Mouse (Mus musculus) hindbrain, embryonic 10.5 days (tissue): ENCODE data around the gene Krt81. TPM values are rescaled to one million over a fixed set of nuclear protein-coding genes. Genes with fewer than 3 reads are reported as not detected.

Experiments used
- DNase-seq: peaks from one replicate; pipeline ENCODE4 v3.0.0-alpha.2; 2017; ENCODE audit warnings: low spot score
- H3K27ac ChIP-seq: fragments of 300-500 bp; sonication (generic); 2 replicates; pipeline ENCODE4 v1.5.1; 2016; ENCODE audit warnings: mild to moderate bottlenecking, moderate library complexity
- H3K27me3 ChIP-seq: fragments of 300-500 bp; sonication (generic); 2 replicates; pipeline ENCODE4 v1.6.1; 2016; ENCODE audit warnings: mild to moderate bottlenecking; ENCODE audit not compliant: poor library complexity, insufficient read depth, severe bottlenecking
- H3K36me3 ChIP-seq: fragments of 300-500 bp; sonication (generic); 2 replicates; pipeline ENCODE4 v1.6.1; 2016; ENCODE audit warnings: mild to moderate bottlenecking, moderate library complexity
- H3K4me1 ChIP-seq: fragments of 300-500 bp; sonication (generic); replicated peaks from 2 replicates; pipeline ENCODE4 v1.6.1; 2016; ENCODE audit warnings: mild to moderate bottlenecking
- H3K4me3 ChIP-seq: fragments of 300-500 bp; sonication (generic); 2 replicates; pipeline ENCODE4 v1.5.1; 2016; ENCODE audit warnings: mild to moderate bottlenecking, moderate library complexity
- H3K9me3 ChIP-seq: fragments of 300-500 bp; sonication (generic); 2 replicates; pipeline ENCODE4 v1.6.1; 2016; ENCODE audit warnings: mild to moderate bottlenecking, moderate library complexity
- WGBS: fragments of 180-500 bp; shearing (Covaris S2); methylation state at CpG from one replicate; pipeline ENCODE4 v1.1.7; 2016; 5-methylcytosine and 5-hydroxymethylcytosine counted together
- polyA plus RNA-seq: library from polyadenylated mRNA; unstranded; fragments of >200 nt; fragmentation: Nextera tagmentation; extraction: Ambion mirVana; gene quantifications from 2 replicates; pipeline ENCODE4 v1.2.1, GENCODE M21; 2016

Krt81 gene
- polyA plus RNA-seq, 1 experiment from 2014 or later = not detected

DNA sequence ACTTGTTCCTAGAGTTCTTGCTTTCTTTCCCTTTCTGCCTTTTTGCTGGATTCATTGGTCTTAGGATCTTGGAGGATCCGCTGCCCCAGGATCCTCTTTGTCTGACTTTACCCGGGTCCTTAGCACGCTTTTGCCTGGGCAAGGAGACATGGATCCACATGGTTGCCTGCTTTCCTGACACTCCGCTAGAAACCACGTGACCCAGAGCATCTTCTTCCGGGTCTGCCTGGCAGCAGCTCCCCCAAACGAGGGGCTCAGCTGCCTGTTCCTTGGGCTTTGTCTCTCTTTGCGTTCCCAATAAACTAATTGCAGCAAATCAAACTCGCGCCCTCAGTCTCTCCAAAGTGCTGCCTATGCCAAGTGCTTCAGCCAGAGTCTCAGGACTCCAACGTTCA lies 16.1 kb upstream of the Krt81 start:
- WGBS = 37% methylated on average over 11 of the region's 11 CpGs
- Histone ChIP-seq H3K27me3 (peaks cover 31% of the 10 kb centered on the region), H3K9me3 (no peaks in the 10 kb centered on the region), H3K4me1 (peaks cover 18% of the 10 kb centered on the region), H3K27ac (peak overlapping the region; percentile 77), H3K36me3 (no peaks in the 10 kb centered on the region), H3K4me3 (peak overlapping the region; percentile 50)
- DNase-seq = peak; percentile 28

DNA sequence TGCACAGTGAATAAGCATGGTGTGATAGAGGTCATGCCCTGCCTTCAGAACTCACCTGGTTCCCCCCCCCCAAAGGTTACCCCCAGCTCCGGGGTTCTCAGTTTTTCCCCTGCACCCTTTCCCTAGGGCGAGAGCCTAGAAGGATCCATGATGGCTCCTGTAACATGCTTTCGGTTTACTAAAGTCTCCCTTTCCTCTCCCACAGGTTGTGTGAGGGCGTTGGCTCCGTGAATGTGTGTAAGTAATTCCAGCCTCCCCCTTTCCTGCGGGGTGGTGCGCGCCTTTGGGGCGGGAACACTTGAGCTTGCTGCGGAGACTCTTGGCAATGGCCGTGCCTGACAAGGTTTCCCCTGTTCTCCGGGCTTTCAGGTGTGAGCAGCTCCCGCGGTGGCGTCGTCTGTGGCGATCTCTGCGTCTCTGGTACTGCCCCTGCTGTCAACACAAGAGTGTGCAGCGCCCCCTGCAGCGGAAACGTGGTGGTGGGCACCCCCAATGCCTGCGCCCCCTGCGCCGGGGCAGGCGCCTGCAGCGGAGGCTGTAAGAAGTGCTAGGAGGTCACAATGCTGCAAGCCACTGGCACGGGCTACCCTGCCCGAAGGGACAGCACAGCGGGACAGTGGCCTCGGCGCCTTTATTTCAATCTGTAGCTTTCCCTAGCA lies 15.6 kb upstream of the Krt81 start:
- H3K27me3 ChIP-seq = peaks cover 31% of the 10 kb centered on the region
- no peaks in the 10 kb centered on the region for H3K36me3 ChIP-seq
- H3K27ac ChIP-seq = peak overlapping the region; percentile 77
- DNase-seq = peak; percentile 72
- H3K4me1 ChIP-seq = peaks cover 17% of the 10 kb centered on the region
- peak overlapping the region; percentile 50 for H3K4me3 ChIP-seq
- 12% methylated on average over 31 of the region's 31 CpGs for WGBS
- H3K9me3 ChIP-seq = no peaks in the 10 kb centered on the region

DNA sequence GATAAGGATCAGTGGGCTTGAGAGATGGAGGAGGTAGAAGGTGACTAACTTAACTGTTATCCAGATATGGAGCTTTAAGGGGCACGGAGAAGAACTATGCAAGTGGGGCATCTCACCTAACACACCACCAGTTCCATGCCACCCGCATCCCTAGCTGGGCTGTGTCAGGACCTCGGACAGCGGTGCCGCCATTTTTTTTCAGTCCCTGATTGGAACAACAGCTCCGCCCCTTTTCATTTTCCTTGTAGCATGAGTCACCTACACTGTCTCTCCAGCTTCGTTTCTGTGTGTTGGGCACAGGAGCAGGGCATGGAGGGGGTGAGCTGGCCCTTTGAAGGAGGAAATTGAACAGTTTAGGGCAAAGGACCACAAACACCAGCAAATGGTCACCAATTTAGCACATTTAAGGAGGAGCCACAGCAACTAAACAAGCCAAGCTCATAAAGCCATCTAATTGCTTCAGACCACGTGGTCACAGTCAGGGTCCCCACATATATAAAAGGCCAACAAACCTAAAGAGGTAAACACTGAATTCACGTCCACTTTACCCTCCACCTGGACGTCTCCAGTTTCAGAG lies 9.5 kb upstream of the Krt81 start, which contains the start of gene Krt86:
Gene Krt86 (plus strand): TSS at position 527 of the 577 bp plus-strand sequence.
- Histone ChIP-seq H3K9me3 (no peaks in the 10 kb centered on the region), H3K4me3 (no peak within 1 kb of the TSS), H3K27ac (no peak within 1 kb of the TSS), H3K36me3 (no peaks in the 10 kb centered on the region), H3K27me3 (peaks cover 7% of the 10 kb centered on the region), H3K4me1 (no peaks in the 10 kb centered on the region)
- 42% methylated on average over 10 of the region's 10 CpGs for WGBS
- DNase-seq = peak; percentile 53

DNA sequence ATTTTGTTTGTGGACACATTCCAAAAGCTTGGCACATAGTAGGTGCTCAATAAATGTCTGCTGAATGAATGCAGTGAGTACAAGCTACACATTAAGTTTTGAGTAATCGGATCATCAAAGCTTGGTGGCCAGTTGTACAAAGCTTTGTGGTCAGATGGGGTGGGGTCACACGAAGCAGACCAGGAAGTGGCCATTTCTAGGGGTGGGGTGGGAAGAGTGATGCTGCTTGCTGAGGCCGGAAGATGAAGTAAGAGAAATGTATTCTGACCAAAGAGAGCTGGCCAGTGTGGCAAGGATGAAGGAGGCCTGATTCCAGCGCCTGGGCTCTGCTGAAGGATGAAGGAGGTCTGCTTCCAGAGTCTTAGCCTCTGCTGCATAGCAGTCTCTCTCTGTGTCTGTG lies 5.5 kb upstream of the Krt81 start:
- Histone ChIP-seq H3K9me3 (no peaks in the 10 kb centered on the region), H3K27ac (no peak overlapping the region), H3K4me3 (no peak overlapping the region), H3K4me1 (no peaks in the 10 kb centered on the region), H3K27me3 (no peaks in the 10 kb centered on the region), H3K36me3 (no peaks in the 10 kb centered on the region)
- WGBS = 87% methylated on average over 4 of the region's 4 CpGs
- no peak for DNase-seq

DNA sequence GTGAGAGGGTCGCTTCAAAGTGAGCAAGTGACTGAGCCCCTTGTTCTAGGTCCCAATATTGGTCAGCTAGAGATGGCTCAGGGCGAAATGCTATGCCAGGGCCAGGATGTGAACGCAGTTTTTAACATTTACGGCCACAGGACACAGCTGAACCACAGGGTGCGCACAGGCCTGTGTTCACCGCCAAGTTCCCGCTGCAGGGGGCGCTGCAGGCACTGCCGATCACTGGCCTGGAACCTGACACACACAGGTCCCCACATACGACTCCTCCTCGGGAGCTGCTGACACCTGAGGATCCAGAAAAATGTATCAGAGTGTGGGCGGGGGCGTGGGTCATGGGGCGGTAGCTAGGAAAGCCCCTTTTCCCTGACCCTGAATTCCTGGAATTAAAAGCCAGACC lies 4.3 kb downstream of the Krt81 start:
- DNase-seq = peak; percentile 10
- peaks cover 4% of the 10 kb centered on the region; the same call in 1 of the 2 replicates for H3K9me3 ChIP-seq
- 0 out of 2 replicates have a peak, but pooled peaks cover 2% of the 10 kb centered on the region for H3K27me3 ChIP-seq
- WGBS = 79% methylated on average over 14 of the region's 14 CpGs
- H3K36me3 ChIP-seq = no peaks in the 10 kb centered on the region
- peaks cover 11% of the 10 kb centered on the region for H3K4me1 ChIP-seq
- no peak overlapping the region for H3K4me3 ChIP-seq
- no peak overlapping the region for H3K27ac ChIP-seq

DNA sequence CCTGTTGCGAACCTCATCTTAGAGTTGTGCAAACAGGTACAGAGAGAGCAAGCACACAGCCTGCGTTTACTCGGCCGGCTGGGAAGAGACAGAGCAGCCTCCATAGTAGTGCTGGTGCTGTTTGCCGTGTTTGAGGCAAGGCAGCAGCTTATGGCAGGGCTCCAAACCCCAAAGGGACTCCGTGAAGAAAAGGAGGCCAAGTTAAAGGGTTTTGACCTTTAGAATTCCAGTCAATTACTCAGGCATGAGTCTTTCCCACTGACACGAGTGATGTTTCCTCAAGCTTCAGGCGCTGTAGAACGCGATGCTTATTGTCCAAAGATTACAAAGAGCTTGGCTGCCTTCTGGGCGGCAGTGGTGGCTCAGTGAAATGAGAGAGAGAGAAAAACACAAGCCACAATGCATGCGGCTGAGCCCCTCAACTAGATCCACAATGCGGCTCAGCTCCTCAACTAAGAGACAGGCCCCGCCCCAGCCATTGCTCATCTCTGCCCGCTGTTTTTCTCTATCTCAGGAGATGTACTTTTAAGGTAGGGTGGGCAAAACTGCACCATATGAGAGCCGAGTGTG lies 5.1 kb downstream of the Krt81 start:
- peaks cover 12% of the 10 kb centered on the region for H3K4me1 ChIP-seq
- H3K36me3 ChIP-seq = no peaks in the 10 kb centered on the region
- DNase-seq = peak; percentile 6
- no peak overlapping the region for H3K4me3 ChIP-seq
- peaks cover 4% of the 10 kb centered on the region; the same call in 1 of the 2 replicates for H3K9me3 ChIP-seq
- H3K27me3 ChIP-seq = 0 out of 2 replicates have a peak, but pooled peaks cover 2% of the 10 kb centered on the region
- H3K27ac ChIP-seq = peak overlapping the region; percentile 60
- 52% methylated on average over 16 of the region's 16 CpGs for WGBS

DNA sequence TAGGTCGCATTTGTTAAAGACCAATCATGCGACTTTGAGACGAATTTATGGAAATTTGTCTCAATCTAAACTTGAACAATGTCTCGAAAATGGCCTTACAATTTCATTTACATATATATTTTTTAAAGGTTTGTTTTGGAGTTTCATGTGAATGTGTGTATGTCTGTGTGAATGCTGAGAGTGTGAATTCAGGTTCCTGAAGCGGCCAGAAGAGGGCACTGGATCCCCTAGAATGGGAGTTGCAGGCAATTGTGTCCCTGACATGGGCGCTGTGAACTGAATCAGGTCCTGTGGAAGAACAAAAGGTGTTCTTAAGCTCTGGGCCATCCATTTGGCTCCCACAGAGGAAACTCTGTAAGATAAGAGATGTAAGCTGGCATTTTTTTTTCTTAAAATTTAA lies 7.7 kb downstream of the Krt81 start:
- H3K9me3 ChIP-seq = peaks cover 4% of the 10 kb centered on the region; the same call in 1 of the 2 replicates
- no peak overlapping the region for H3K27ac ChIP-seq
- H3K4me3 ChIP-seq = no peak overlapping the region
- H3K27me3 ChIP-seq = no peaks in the 10 kb centered on the region
- 85% methylated on average over 6 of the region's 6 CpGs for WGBS
- H3K4me1 ChIP-seq = peaks cover 18% of the 10 kb centered on the region
- DNase-seq = no peak
- H3K36me3 ChIP-seq = no peaks in the 10 kb centered on the region

DNA sequence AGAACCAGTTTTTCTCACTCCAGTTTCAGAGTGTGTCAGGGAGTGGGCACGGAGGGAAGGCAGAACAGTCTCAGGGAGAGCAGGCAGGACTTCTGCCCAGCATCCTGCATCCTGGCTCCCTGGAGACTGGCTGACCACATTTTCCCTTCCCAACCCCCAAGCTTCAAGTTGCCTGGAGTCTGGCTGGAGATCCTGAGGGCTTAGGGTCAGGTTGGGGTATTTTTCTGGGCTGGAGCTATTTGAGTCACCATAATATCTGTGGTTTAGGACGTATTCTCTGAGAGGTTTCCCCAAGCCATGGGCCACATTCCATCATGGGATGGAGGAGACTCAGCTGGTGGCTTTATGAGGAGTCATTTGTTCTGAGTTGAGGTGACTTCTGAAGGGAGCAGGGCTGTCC lies 8.3 kb downstream of the Krt81 start:
- Histone ChIP-seq H3K9me3 (peaks cover 4% of the 10 kb centered on the region; the same call in 1 of the 2 replicates), H3K4me1 (peaks cover 18% of the 10 kb centered on the region), H3K36me3 (no peaks in the 10 kb centered on the region), H3K27me3 (no peaks in the 10 kb centered on the region), H3K27ac (no peak overlapping the region), H3K4me3 (no peak overlapping the region)
- DNase-seq = no peak
- 92% methylated on average over 2 of the region's 2 CpGs for WGBS

DNA sequence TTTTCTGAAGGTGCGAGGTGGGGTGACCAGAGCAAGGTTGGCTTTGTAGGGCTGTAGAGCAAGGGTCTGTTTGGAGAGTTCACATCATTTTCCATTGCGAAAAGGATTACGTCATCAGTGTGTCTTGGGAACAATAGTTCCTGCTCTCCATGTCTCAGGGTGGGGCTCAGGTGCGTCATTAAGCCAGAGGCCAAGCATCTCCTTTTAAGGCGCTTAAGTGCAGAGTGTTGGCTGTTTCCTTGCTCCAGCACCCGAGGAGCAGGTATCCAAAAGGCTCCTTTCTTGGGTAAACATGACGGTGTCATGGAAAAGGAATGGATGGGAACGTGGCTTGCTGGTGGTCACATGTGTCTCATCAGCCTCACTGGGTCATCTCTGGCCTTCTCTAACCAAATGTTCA lies 8.8 kb downstream of the Krt81 start:
- WGBS = 91% methylated on average over 8 of the region's 8 CpGs
- Histone ChIP-seq H3K9me3 (peaks cover 4% of the 10 kb centered on the region; the same call in 1 of the 2 replicates), H3K4me3 (no peak overlapping the region), H3K27me3 (no peaks in the 10 kb centered on the region), H3K4me1 (peaks cover 18% of the 10 kb centered on the region), H3K36me3 (no peaks in the 10 kb centered on the region), H3K27ac (no peak overlapping the region)
- DNase-seq = no peak

DNA sequence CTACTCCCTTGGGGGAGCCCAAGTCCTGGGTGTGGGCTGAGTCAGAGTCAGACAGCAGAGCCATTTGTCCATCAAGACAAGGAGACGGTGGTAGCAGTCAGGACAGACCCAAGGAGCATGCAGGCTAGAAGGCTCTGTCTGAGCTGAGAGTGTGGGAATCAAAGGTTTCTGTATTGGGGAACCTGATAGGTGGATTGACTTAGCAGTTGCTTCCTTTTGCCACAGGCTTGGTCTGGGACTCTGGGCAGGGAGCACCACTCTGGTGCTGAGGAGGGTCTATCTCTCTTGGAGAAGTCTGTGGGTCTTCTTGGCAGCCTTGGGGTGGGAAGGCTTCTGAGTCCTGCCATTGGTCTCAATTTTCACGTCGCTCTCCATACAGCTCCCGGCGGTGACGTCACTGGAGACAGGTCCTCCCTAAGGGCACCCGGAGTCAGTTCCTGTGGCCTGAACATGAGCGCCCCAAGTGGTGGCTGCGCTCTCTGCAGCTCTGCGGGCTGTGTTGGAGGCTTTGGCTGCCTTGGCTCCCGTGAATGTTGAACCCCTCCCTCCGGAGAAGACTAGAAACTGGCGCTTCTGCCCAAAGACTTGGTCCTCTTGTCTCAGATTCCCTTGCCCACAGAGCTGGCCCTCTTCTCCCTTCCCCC lies 10.3 kb downstream of the Krt81 start:
- WGBS = 6% methylated on average over 13 of the region's 13 CpGs
- H3K9me3 ChIP-seq = peaks cover 4% of the 10 kb centered on the region; the same call in 1 of the 2 replicates
- no peaks in the 10 kb centered on the region for H3K27me3 ChIP-seq
- no peaks in the 10 kb centered on the region for H3K36me3 ChIP-seq
- H3K4me1 ChIP-seq = peaks cover 8% of the 10 kb centered on the region
- H3K4me3 ChIP-seq = peak overlapping the region; percentile 29; the same call in 1 of the 2 replicates
- H3K27ac ChIP-seq = no peak overlapping the region
- peak; percentile 82 for DNase-seq

DNA sequence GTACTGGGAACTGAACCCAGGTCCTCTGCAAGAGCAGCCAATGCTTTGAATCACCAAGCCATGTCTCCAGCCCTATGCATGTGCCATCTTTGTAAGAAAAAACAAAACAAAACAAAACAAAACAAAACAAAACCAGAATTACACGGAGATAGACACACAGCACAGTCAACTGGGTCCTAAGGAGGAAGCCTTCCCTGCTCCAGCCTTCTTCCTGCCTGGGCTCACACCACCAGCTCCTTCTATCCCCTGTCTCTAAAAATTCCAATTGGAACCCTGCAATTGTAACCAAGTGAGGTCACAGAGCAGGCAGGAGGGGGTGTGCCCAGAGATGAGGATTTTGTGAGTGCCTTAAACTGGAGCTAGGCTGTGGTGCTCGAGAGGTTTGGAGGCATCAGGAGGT lies 16.1 kb downstream of the Krt81 start, which contains the start of gene Krt88:
Gene Krt88 (plus strand): TSS at position 301 of the 400 bp plus-strand sequence.
- Histone ChIP-seq H3K4me1 (no peaks in the 10 kb centered on the region), H3K27me3 (no peaks in the 10 kb centered on the region), H3K36me3 (no peaks in the 10 kb centered on the region), H3K9me3 (no peaks in the 10 kb centered on the region), H3K27ac (no peak within 1 kb of the TSS), H3K4me3 (no peak within 1 kb of the TSS)
- no peak for DNase-seq
- WGBS = 73% methylated on average over 2 of the region's 2 CpGs

DNA sequence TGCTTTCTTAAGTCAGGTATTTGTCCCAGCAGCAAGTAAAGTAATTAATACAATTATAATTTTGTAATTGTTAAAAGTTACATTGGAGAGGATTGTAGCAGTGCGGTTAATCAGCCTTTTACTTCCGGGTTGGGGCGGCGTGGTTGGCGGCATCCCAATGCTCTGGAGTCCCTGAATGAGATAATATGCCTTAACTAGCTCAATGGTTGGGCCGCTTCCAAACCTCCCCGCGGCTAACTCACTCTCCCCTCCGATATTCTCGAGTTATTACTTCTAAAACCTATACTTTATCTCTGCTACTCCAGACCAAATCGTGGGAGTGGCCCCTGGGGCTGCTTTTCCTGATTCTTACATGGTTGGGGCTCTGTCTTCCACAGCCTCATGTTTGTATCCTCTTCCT lies 17.0 kb downstream of the Krt81 start:
- H3K27ac ChIP-seq = no peak overlapping the region
- H3K36me3 ChIP-seq = no peaks in the 10 kb centered on the region
- H3K27me3 ChIP-seq = no peaks in the 10 kb centered on the region
- WGBS = 83% methylated on average over 11 of the region's 11 CpGs
- no peak overlapping the region for H3K4me3 ChIP-seq
- no peaks in the 10 kb centered on the region for H3K4me1 ChIP-seq
- no peak for DNase-seq
- no peaks in the 10 kb centered on the region for H3K9me3 ChIP-seq

DNA sequence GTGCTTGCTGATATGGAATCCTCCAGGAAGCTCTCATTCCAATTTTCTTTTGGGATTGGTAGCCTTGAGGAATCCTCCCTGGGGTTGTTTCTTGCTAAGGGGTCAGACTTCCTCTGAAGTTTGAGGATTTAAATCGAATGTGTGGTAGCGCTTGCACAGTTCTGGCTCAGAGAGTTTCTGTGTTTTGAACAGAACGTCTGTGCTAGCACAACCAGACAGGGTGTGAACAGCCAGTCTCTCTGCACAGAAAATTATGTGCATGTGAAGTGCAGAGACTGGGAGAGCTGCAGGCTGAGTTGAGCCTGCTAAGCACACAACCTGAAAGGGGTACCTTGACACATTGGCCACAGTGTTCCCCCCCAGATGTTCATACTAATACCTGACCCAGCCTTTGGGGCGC lies 22.7 kb downstream of the Krt81 start:
- H3K9me3 ChIP-seq = no peaks in the 10 kb centered on the region
- H3K4me3 ChIP-seq = no peak overlapping the region
- H3K27me3 ChIP-seq = peaks cover 50% of the 10 kb centered on the region
- no peak overlapping the region for H3K27ac ChIP-seq
- no peak for DNase-seq
- no peaks in the 10 kb centered on the region for H3K36me3 ChIP-seq
- peaks cover 10% of the 10 kb centered on the region for H3K4me1 ChIP-seq
- WGBS = 87% methylated on average over 4 of the region's 4 CpGs
